Mouse (Mus musculus): ENCODE results near the gene Adsl.

DNA sequence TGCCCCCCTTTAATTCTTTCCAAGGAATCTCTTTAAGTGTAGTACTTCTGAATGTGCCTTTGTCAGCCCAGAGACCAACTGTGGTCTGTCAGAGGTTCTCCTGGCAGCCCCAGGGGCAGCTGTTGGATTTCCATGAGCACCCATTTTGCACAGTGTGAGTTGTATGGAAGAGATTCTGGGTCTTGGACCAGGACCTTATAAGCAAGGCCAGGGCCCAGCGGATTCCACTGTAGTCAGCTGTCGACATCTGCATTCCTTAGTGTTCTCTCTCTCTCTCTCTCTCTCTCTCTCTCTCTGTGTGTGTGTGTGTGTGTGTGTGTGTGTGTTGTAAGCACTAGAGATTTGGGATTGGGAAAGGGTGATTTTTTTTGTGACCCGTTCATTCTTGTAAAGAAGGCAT is 11.6 kb upstream of the Adsl start:
- no peak for TF ChIP-seq CTCF (IDR thresholded peaks at IDR 0.05; ENCODE audit: extremely low read depth, insufficient read depth, insufficient read length, insufficient replicate concordance)
- TF ChIP-seq POLR2A (IDR thresholded peaks at IDR 0.05; ENCODE audit: low read depth, low read length), result no peak

All from spleen, adult 2 months (tissue).